Mouse (Mus musculus) midbrain, embryonic 13.5 days (tissue): ENCODE measurements around the gene Cbr1. TPM values are rescaled to one million over a fixed set of nuclear protein-coding genes. Genes with fewer than 3 reads are reported as not detected.
"Not testable (repeated sequence)": the region's sequence is repeated elsewhere in the genome, so short reads cannot be mapped to it uniquely, and the experiment has no call there.

Source experiments
- ATAC-seq: fragments of 200-750 bp; cut with Nextera tagmentation; 2 replicates; pipeline ENCODE4 v1.8.0; 2017; ENCODE audit warnings: mild to moderate bottlenecking, moderate TSS enrichment, moderate library complexity
- H3K27ac ChIP-seq: fragments of 300-500 bp; sonication (generic); 2 replicates; pipeline ENCODE4 v1.5.1; 2015; ENCODE audit warnings: inconsistent platforms, mild to moderate bottlenecking, moderate library complexity
- H3K27me3 ChIP-seq: fragments of 300-500 bp; sonication (generic); 2 replicates; pipeline ENCODE4 v1.6.1; 2015; ENCODE audit warnings: mild to moderate bottlenecking, inconsistent platforms
- H3K36me3 ChIP-seq: fragments of 300-500 bp; sonication (generic); 2 replicates; pipeline ENCODE4 v1.6.1; 2015; ENCODE audit warnings: mild to moderate bottlenecking, inconsistent platforms
- H3K4me1 ChIP-seq: fragments of 300-500 bp; sonication (generic); replicated peaks from 2 replicates; pipeline ENCODE4 v1.6.1; 2015; ENCODE audit warnings: inconsistent platforms
- H3K4me2 ChIP-seq: fragments of 300-500 bp; sonication (generic); replicated peaks from 2 replicates; pipeline ENCODE4 v1.6.1; 2015; ENCODE audit warnings: moderate library complexity, mild to moderate bottlenecking, inconsistent platforms
- H3K4me3 ChIP-seq: fragments of 300-500 bp; sonication (generic); replicated peaks from 2 replicates; pipeline ENCODE4 v1.5.1; 2015; ENCODE audit warnings: mild to moderate bottlenecking, inconsistent platforms
- H3K9ac ChIP-seq: fragments of 300-500 bp; sonication (generic); replicated peaks from 2 replicates; pipeline ENCODE4 v1.6.1; 2015; ENCODE audit warnings: mild to moderate bottlenecking, inconsistent platforms
- H3K9me3 ChIP-seq: fragments of 300-500 bp; sonication (generic); 2 replicates; pipeline ENCODE4 v1.6.1; 2016; ENCODE audit warnings: mild to moderate bottlenecking, inconsistent platforms
- WGBS: fragments of 180-500 bp; shearing (Covaris S2); methylation state at CpG from one replicate; pipeline ENCODE4 v1.1.7; 2015; 5-methylcytosine and 5-hydroxymethylcytosine counted together
- polyA plus RNA-seq: library from polyadenylated mRNA; unstranded; fragments of >200 nt; fragmentation: Nextera tagmentation; extraction: Ambion mirVana; gene quantifications from 2 replicates; pipeline ENCODE4 v1.2.1, GENCODE M21; 2015

Cbr1 gene
- polyA plus RNA-seq, 1 experiment from 2014 or later, result 156 TPM

DNA sequence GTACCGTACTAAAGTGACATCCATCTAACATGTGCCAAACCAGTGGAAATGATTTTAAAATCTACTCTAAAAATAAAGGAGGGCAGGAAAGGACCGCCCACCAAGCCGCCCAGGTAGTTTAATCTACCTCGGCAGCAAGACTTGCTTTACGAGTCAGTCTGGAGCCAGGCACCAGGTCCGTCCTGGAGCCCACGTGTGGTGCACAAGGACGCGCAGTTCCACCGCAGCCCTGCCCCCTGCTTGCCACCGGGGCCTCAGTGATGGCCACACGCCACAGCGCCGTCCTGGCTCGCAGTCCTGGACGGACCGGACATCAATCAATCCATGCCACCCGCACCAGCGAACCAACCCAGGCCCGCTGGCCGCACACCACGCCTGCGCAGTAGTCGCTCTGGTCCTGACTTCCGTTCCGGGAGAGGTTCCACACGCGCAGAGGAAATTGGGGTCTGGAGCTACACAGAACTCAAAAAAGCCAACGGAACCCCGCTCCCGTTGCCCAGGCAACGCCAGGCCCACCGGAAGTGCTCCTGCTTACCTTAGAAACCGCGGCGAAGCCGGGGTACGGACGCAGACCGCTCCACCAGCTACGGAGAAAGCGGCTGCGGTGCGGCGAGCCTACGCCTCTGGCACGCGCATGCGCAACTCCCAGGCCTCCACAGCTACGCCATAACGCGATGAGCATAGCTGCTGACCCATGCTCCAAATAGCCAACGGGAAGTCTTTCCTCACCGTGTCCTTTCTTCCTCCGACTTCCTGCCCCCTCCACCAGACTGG, 2.0 kb upstream of the Cbr1 start, which contains the start of gene Setd4:
Gene Setd4 (minus strand): TSS at position 625 of the 774 bp plus-strand sequence.
- H3K9ac ChIP-seq, result peak within 1 kb of the TSS; percentile 64
- H3K36me3 ChIP-seq, result peaks cover 4% of the 10 kb centered on the region
- H3K4me1 ChIP-seq, result peaks cover 24% of the 10 kb centered on the region
- H3K27me3 ChIP-seq, result 0 out of 2 replicates have a peak, but pooled peaks cover 5% of the 10 kb centered on the region
- WGBS, result 2% methylated on average over 55 of the region's 55 CpGs
- H3K4me2 ChIP-seq, result peak within 1 kb of the TSS; percentile 73
- H3K27ac ChIP-seq, result peak within 1 kb of the TSS; percentile 93
- H3K4me3 ChIP-seq, result peak within 1 kb of the TSS; percentile 49
- H3K9me3 ChIP-seq, result no peaks in the 10 kb centered on the region
- ATAC-seq, result peak; percentile 91

DNA sequence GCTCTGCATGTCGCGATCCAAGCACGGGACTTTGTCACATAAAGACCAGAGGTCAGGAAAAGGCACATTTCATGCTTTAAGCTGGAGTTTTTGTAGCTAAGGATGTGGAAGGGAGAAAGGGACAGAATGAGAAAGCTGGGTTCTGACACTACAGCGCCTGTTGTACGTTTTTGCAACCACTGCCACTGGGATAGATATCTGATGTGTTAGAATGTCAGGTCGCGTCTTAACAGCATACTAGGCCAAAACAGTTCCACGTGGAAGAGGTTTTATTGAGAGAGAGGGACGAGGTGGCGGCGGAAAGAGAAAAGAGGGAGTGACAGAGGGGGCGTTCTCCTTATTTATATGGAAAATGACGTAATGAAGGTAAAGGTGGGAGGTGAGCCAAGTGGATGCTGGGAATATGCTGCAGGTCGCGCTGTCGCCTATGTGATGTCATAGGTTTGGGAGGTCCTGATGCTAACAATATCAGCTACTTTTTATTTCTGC, 1.1 kb upstream of the Cbr1 start:
- Histone ChIP-seq H3K4me3 (peak overlapping the region; percentile 49), H3K4me2 (peak overlapping the region; percentile 73), H3K9ac (peak overlapping the region; percentile 64), H3K9me3 (no peaks in the 10 kb centered on the region), H3K4me1 (peaks cover 33% of the 10 kb centered on the region), H3K27me3 (0 out of 2 replicates have a peak, but pooled peaks cover 5% of the 10 kb centered on the region), H3K36me3 (peaks cover 6% of the 10 kb centered on the region; the same call in 1 of the 2 replicates), H3K27ac (peak overlapping the region; percentile 93)
- 1% methylated on average over 16 of the region's 16 CpGs for WGBS
- no peak for ATAC-seq

DNA sequence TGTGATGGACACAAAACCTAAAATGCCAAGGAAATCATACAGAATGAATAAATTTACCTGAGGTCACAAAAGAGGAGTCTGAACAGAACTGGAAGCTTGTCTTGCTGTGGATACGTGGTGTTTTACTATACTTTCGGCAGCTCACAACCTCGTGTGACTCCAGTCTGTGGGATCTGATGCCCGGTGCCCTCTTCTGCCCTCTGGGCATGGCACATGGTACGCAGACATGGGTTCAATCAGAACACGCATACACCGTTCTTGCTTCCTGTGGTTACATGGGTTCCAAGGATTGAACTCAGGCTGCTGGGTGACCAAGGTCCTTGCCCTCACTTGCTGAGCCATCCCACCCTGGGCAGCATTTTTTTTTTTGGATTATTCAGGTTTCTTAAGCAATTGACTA, 493 bp downstream of the Cbr1 start:
- no peak overlapping the region for H3K4me2 ChIP-seq
- WGBS, result 89% methylated on average over 7 of the region's 7 CpGs
- no peak overlapping the region for H3K27ac ChIP-seq
- H3K4me3 ChIP-seq, result no peak overlapping the region
- H3K4me1 ChIP-seq, result peaks cover 38% of the 10 kb centered on the region
- H3K9me3 ChIP-seq, result no peaks in the 10 kb centered on the region
- peaks cover 20% of the 10 kb centered on the region for H3K36me3 ChIP-seq
- no peak overlapping the region for H3K9ac ChIP-seq
- ATAC-seq, result no peak
- H3K27me3 ChIP-seq, result 0 out of 2 replicates have a peak, but pooled peaks cover 5% of the 10 kb centered on the region

DNA sequence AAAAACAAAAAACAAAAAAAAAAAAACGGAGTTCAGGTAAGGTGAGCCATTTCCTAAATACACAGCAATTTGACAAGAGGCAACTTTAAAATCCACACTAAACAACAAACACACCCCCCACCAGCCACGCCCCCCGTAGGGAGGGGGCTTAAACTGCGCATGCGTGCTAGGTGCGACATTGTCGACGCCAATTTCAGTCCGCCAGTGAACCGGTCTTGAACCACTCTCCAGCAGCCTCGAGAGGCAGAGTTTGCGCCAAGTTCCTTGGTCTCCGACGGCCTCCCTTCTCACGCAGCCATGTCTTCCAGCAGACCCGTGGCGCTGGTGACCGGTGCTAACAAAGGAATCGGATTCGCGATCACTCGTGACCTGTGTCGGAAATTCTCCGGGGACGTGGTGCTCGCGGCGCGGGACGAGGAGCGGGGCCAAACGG, 2.0 kb downstream of the Cbr1 start:
- H3K27me3 ChIP-seq, result 0 out of 2 replicates have a peak, but pooled peaks cover 5% of the 10 kb centered on the region
- WGBS, result under 1% methylated on average over 32 of the region's 32 CpGs
- ATAC-seq, result peak; percentile 53
- peak overlapping the region; percentile 84 for H3K4me2 ChIP-seq
- H3K9ac ChIP-seq, result peak overlapping the region; percentile 76
- no peaks in the 10 kb centered on the region for H3K9me3 ChIP-seq
- peaks cover 36% of the 10 kb centered on the region for H3K4me1 ChIP-seq
- peak overlapping the region; percentile 83 for H3K27ac ChIP-seq
- peak overlapping the region; percentile 73 for H3K4me3 ChIP-seq
- H3K36me3 ChIP-seq, result peaks cover 33% of the 10 kb centered on the region

DNA sequence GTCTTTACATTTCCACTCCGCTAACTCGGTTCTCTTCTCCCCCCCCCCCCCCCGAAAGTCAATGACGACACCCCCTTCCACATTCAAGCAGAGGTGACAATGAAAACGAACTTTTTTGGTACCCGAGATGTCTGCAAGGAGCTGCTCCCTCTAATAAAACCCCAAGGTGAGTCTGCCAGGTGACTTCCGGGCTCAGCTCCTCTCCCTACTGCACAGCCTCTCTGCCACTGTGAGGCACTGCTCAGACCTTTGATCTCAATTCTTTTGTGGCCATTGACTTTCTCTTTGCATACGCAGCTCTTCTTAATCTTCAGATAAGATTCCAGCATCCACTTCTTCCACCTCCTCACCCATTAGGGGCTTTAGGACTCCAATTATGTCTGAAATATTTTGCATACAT, 3.1 kb downstream of the Cbr1 start:
- Histone ChIP-seq H3K27me3 (0 out of 2 replicates have a peak, but pooled peaks cover 5% of the 10 kb centered on the region), H3K4me2 (peak overlapping the region; percentile 84), H3K9me3 (no peaks in the 10 kb centered on the region), H3K36me3 (peaks cover 33% of the 10 kb centered on the region), H3K4me3 (peak overlapping the region; percentile 73), H3K4me1 (peaks cover 33% of the 10 kb centered on the region), H3K27ac (no peak overlapping the region), H3K9ac (peak overlapping the region; percentile 76; the same call in 1 of the 2 replicates)
- ATAC-seq, result no peak
- WGBS, result 73% methylated on average over 8 of the region's 8 CpGs

DNA sequence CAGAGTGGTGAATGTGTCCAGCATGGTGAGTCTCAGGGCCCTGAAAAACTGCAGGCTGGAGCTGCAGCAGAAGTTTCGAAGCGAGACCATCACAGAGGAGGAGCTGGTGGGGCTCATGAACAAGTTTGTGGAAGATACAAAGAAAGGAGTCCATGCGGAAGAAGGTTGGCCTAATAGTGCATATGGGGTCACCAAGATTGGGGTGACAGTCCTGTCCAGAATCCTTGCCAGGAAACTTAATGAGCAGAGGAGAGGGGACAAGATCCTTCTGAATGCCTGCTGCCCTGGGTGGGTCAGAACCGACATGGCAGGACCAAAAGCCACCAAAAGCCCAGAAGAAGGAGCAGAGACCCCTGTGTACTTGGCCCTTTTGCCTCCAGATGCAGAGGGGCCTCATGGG, 4.1 kb downstream of the Cbr1 start:
- no peak overlapping the region for H3K9ac ChIP-seq
- H3K4me2 ChIP-seq, result no peak overlapping the region
- WGBS, result 95% methylated on average over 4 of the region's 4 CpGs
- no peaks in the 10 kb centered on the region for H3K9me3 ChIP-seq
- H3K4me3 ChIP-seq, result no peak overlapping the region
- peaks cover 26% of the 10 kb centered on the region for H3K4me1 ChIP-seq
- H3K36me3 ChIP-seq, result peaks cover 33% of the 10 kb centered on the region
- ATAC-seq, result no peak
- 0 out of 2 replicates have a peak, but pooled peaks cover 5% of the 10 kb centered on the region for H3K27me3 ChIP-seq
- no peak overlapping the region for H3K27ac ChIP-seq

DNA sequence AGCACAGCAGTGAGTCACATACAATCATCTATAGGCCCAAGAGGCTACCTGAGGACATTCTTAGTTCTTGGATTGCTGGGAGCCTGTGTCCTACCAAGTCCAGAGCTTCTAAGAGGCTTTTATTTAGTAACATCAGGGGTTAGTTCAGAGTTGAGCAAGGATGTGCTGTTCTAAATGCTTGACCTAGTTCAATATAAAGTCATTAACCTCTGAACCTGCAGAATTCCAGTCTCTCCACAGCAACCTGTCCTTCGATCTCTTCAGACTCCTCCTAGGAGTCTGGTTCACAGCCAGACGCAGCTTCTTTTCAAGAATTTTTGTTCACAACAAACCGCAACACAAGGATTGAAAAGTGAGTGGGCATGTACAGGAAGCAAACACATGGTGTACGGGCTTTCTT, 5.3 kb downstream of the Cbr1 start:
- Histone ChIP-seq H3K4me1 (peaks cover 20% of the 10 kb centered on the region), H3K36me3 (peaks cover 33% of the 10 kb centered on the region), H3K9me3 (no peaks in the 10 kb centered on the region), H3K4me2 (no peak overlapping the region), H3K27me3 (0 out of 2 replicates have a peak, but pooled peaks cover 3% of the 10 kb centered on the region), H3K4me3 (no peak overlapping the region), H3K9ac (no peak overlapping the region), H3K27ac (no peak overlapping the region)
- no peak for ATAC-seq
- WGBS, result 93% methylated on average over 4 of the region's 4 CpGs

DNA sequence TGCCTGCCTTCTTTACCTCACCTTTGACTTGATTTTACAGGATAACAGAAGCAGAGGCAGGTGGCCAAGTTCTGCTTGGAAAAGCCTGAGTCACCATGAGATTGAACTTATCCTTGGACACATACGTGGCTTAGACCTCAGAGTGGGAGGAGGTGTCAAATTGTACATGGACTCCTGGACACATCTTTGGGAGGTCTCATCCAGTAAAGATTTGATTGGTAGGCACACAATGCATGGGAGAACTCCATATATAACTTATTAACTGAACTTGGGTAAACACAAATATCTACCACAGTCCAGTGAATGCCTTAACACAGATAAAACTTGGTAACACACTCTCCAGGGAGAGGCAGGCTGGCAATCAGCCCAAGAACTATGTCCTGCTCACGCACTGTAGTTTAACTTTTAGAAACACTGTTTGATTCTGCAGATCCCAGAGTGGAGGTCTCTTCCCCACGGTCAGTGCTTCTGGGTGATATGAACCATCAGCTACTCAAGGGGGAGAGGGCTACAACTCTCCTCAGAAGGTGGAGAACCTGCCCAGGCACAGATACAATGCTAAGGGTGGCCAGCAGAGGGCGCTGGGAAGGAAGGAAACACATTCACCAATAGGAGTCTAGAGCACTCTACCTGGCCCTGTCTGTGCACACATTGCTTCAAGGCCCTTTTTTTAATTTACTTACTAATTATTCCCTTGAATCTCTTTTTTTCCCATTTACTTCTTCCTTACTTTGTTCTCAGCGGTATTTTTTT, 9.6 kb downstream of the Cbr1 start:
- H3K4me2 ChIP-seq, result no peak overlapping the region
- H3K27me3 ChIP-seq, result no peaks in the 10 kb centered on the region
- no peaks in the 10 kb centered on the region for H3K9me3 ChIP-seq
- no peak for ATAC-seq
- no peak overlapping the region for H3K9ac ChIP-seq
- no peaks in the 10 kb centered on the region; the same call in 1 of the 2 replicates for H3K4me1 ChIP-seq
- peaks cover 22% of the 10 kb centered on the region for H3K36me3 ChIP-seq
- 51% methylated on average over 5 of the region's 5 CpGs for WGBS
- H3K27ac ChIP-seq, result no peak overlapping the region
- no peak overlapping the region for H3K4me3 ChIP-seq

DNA sequence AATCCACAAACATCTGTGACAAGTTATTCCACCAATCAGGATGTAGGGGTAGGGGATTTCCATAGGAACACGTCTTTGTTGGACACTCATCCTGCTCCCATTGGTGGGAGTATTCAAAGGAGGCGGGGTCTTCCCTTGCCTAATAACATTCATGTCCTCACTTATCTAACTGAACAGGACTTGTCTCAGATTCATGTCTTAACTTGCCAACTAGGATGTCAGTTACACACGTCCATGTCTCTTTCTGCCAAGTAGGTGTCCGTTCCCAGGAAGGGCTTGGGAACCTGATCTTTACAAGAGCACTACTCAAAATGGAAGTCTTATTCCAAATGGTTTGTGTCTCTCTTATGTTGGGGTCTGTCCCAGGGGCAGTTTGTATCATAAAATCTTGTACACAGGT, 18.1 kb downstream of the Cbr1 start:
- not testable (repeated sequence) for ATAC-seq, H3K4me1 ChIP-seq, H3K27me3 ChIP-seq, H3K27ac ChIP-seq, H3K4me3 ChIP-seq, H3K9me3 ChIP-seq, H3K4me2 ChIP-seq, H3K9ac ChIP-seq, H3K36me3 ChIP-seq
- 90% methylated on average over 4 of the region's 4 CpGs for WGBS

DNA sequence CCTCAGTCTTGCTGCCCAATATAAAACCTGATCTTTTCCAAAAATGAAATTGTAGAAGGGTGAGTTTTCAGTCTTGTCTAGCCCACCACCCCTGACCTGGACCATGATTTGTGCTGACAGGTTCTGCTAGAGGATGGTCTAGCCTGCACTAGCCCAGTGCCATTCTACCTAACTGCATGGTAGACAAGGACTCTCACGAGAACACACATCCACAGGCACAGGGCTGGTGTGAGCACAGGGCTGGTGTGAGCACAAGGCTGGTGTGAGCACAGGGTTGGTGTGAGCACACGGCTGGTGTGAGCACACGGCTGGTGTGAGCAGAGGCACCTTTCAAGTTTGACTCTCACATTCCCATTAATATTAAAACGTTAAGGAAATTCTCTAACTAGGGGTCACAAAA, 19.0 kb downstream of the Cbr1 start:
- no peaks in the 10 kb centered on the region for H3K27me3 ChIP-seq
- WGBS, result 86% methylated on average over 4 of the region's 4 CpGs
- H3K36me3 ChIP-seq, result no peaks in the 10 kb centered on the region
- no peak overlapping the region for H3K27ac ChIP-seq
- H3K9me3 ChIP-seq, result no peaks in the 10 kb centered on the region
- H3K4me1 ChIP-seq, result no peaks in the 10 kb centered on the region
- no peak for ATAC-seq
- H3K4me2 ChIP-seq, result no peak overlapping the region
- no peak overlapping the region for H3K9ac ChIP-seq
- H3K4me3 ChIP-seq, result no peak overlapping the region

DNA sequence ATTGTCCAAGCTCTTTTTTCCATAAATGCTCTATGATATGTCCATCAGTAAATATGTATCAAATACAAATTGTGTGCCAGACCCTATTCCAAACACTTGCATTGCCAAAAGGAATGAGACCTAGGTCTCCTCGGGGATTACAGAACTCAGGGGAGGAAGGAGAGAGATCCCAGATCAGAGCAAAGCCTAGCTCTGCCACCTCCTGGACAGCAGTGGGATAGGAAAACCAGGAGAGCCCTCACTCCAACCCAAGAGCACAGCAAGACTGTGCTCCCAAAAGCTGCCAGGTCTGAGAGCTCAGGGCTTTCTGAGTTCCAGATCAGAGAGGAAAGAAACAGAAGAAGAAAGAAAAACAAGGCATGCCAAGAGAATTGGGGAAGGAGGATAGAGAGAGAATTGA, 21.1 kb downstream of the Cbr1 start:
- no peak for ATAC-seq
- Histone ChIP-seq H3K9ac (no peak overlapping the region), H3K9me3 (no peaks in the 10 kb centered on the region), H3K4me3 (no peak overlapping the region), H3K4me1 (no peaks in the 10 kb centered on the region), H3K27ac (no peak overlapping the region), H3K4me2 (no peak overlapping the region), H3K27me3 (no peaks in the 10 kb centered on the region), H3K36me3 (no peaks in the 10 kb centered on the region)
- WGBS, result 24% methylated on average over 1 of the region's 1 CpGs
